Mouse (Mus musculus) MN1 (cell line): ENCODE results near the gene Tnfsf10.
A peak's percentile ranks its signal among the peaks of the same experiment; 100 is the strongest.

Experiments
- DNase-seq: peaks from one replicate; pipeline ENCODE4 v3.0.0-alpha.2; 2016; ENCODE audit warnings: low spot score

The Tnfsf10 gene

GRCm38 (mm10) chr3:27371276-27371621, 54.4 kb downstream of the Tnfsf10 start, which contains the start of gene Ghsr:
Gene Ghsr (plus strand): TSS chr3:27371351.
- DNase-seq, result no peak

GRCm38 (mm10) chr3:27371725-27372650, 55.2 kb downstream of the Tnfsf10 start:
- no peak for DNase-seq

- DNase-seq, result no peak
Observed at GRCm38 (mm10) chr3:27374396-27374795, 57.6 kb downstream of the Tnfsf10 start.

- DNase-seq, result no peak
Observed at GRCm38 (mm10) chr3:27377935-27378334, 61.1 kb downstream of the Tnfsf10 start.

GRCm38 (mm10) chr3:27384836-27385235, 68.0 kb downstream of the Tnfsf10 start:
- DNase-seq, result no peak

GRCm38 (mm10) chr3:27389923-27390322, 73.1 kb downstream of the Tnfsf10 start:
- DNase-seq, result peak; percentile 6
